Mouse (Mus musculus): Measurements from ENCODE around the gene Lurap1l. TPM values are rescaled to one million over a fixed set of nuclear protein-coding genes. Genes with fewer than 3 reads are reported as not detected.

The Lurap1l gene
- polyA plus RNA-seq, 1 experiment from 2014 or later = 8.8 TPM

- H3K36me3 ChIP-seq = no peaks in the 10 kb centered on the region
- no peak overlapping the region for H3K4me2 ChIP-seq
- H3K27ac ChIP-seq = no peak overlapping the region
- H3K9me3 ChIP-seq = no peaks in the 10 kb centered on the region
- no peak overlapping the region for H3K4me3 ChIP-seq
- no peaks in the 10 kb centered on the region for H3K27me3 ChIP-seq
- no peak for ATAC-seq (ENCODE audit: low FRiP score)
- no peak overlapping the region for H3K9ac ChIP-seq
- WGBS = 60% methylated on average over 1 of the region's 1 CpGs
- H3K4me1 ChIP-seq (replicated peaks) = no peaks in the 10 kb centered on the region
Measured at GRCm38 (mm10) chr4:80919217-80919867, 8.9 kb downstream of the Lurap1l start.

DNA sequence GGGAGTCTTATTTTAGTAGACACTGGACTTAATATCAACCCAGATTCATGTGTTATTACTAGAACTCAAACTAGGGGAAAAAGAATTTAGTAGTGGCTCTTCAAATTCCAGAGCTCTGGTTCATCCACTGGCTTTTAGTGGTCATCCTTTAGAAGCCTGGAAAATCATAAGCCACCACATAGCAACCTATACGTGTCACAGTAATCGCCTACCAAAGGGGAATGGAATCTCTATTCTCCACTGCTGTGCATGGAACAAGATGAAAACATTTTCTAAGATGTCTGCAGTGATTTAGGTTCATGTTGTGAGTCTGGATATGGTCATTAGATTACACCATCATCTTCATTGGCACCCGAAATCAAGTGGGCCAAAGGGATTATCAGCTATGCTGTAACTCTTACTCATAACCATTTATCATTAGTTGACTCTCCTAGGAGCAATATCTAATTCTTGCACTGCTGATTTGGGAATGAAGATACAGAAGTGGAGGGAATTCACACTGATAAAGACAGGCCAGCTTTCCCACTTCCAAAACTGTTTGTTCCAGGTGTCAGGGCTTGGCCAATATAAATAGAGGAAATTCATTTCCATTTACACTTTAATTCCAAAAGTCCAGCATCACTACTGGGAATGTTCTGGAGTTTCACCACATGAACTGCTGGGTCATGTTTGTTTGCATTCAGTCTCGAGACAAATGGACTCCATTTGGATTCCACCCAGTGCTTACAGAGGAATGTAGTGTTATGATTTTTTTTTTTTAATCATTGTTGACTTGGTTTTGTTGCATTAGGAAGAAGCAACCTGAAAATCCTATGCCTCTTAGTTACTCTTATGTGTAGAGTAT is 11.4 kb downstream of the Lurap1l start:
- WGBS = 86% methylated on average over 4 of the region's 4 CpGs
- ATAC-seq (ENCODE audit: low FRiP score) = no peak
- H3K27me3 ChIP-seq = no peaks in the 10 kb centered on the region

DNA sequence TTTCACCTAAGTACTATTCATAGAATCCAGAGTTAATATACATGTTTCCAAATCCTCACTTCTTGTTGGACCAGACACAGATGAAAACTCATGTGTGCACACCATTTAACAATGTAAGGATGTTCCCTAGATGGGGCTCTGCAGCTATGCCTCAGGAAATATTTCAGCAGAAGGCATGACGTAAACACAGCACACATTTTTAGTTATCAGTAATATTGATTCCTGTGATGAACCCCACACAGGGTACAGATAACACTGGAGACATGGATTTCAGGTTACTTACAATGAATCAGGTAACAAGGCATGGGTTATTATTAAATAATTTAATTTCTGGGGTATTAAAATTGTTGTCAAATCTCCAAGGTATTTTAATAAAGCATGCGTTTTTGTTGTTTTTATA is 12.2 kb downstream of the Lurap1l start:
- no peak for ATAC-seq (ENCODE audit: low FRiP score)
- no peaks in the 10 kb centered on the region for H3K9me3 ChIP-seq
- no peak overlapping the region for H3K27ac ChIP-seq
- 89% methylated on average over 2 of the region's 2 CpGs for WGBS
- peaks cover 3% of the 10 kb centered on the region; the same call in 1 of the 2 replicates for H3K4me1 ChIP-seq (replicated peaks)
- no peak overlapping the region for H3K4me2 ChIP-seq
- no peaks in the 10 kb centered on the region for H3K27me3 ChIP-seq
- H3K4me3 ChIP-seq = no peak overlapping the region
- no peak overlapping the region for H3K9ac ChIP-seq
- H3K36me3 ChIP-seq = no peaks in the 10 kb centered on the region

More for the DNA sequence above, 11.4 kb downstream of the Lurap1l start:
- Histone ChIP-seq H3K9ac (no peak overlapping the region), H3K4me3 (no peak overlapping the region), H3K4me2 (no peak overlapping the region), H3K27ac (no peak overlapping the region), H3K9me3 (no peaks in the 10 kb centered on the region), H3K4me1 (replicated peaks) (peaks cover 3% of the 10 kb centered on the region; the same call in 1 of the 2 replicates), H3K36me3 (no peaks in the 10 kb centered on the region)

- no peaks in the 10 kb centered on the region for H3K9me3 ChIP-seq
- no peak overlapping the region for H3K4me3 ChIP-seq
- H3K27ac ChIP-seq = no peak overlapping the region
- peaks cover 3% of the 10 kb centered on the region; the same call in 1 of the 2 replicates for H3K4me1 ChIP-seq (replicated peaks)
- ATAC-seq (ENCODE audit: low FRiP score) = no peak
- no peak overlapping the region for H3K9ac ChIP-seq
- H3K27me3 ChIP-seq = no peaks in the 10 kb centered on the region
- H3K4me2 ChIP-seq = no peak overlapping the region
- 76% methylated on average over 4 of the region's 4 CpGs for WGBS
- H3K36me3 ChIP-seq = no peaks in the 10 kb centered on the region
Measured at GRCm38 (mm10) chr4:80924815-80925214, 14.4 kb downstream of the Lurap1l start.

- Histone ChIP-seq H3K9ac (no peak overlapping the region), H3K27me3 (no peaks in the 10 kb centered on the region), H3K36me3 (no peaks in the 10 kb centered on the region), H3K9me3 (no peaks in the 10 kb centered on the region), H3K4me2 (no peak overlapping the region), H3K27ac (no peak overlapping the region), H3K4me1 (replicated peaks) (peaks cover 3% of the 10 kb centered on the region; the same call in 1 of the 2 replicates), H3K4me3 (no peak overlapping the region)
- 69% methylated on average over 6 of the region's 6 CpGs for WGBS
- ATAC-seq (ENCODE audit: low FRiP score) = no peak
Measured at GRCm38 (mm10) chr4:80925752-80926519, 15.5 kb downstream of the Lurap1l start.

GRCm38 (mm10) chr4:80934749-80935148 is 24.3 kb downstream of the Lurap1l start:
- Histone ChIP-seq H3K27ac (no peak overlapping the region), H3K4me3 (no peak overlapping the region)
- WGBS = 88% methylated on average over 3 of the region's 3 CpGs

GRCm38 (mm10) chr4:80939115-80939514 is 28.7 kb downstream of the Lurap1l start:
- H3K9me3 ChIP-seq = no peaks in the 10 kb centered on the region
- H3K27ac ChIP-seq = no peak overlapping the region
- no peak overlapping the region for H3K4me2 ChIP-seq
- WGBS = 89% methylated on average over 2 of the region's 2 CpGs
- no peaks in the 10 kb centered on the region for H3K36me3 ChIP-seq
- ATAC-seq (ENCODE audit: low FRiP score) = no peak
- H3K9ac ChIP-seq = no peak overlapping the region
- H3K4me1 ChIP-seq (replicated peaks) = 0 out of 2 replicates have a peak, but pooled peaks cover 4% of the 10 kb centered on the region
- no peaks in the 10 kb centered on the region for H3K27me3 ChIP-seq
- no peak overlapping the region for H3K4me3 ChIP-seq

More at GRCm38 (mm10) chr4:80934749-80935148, 24.3 kb downstream of the Lurap1l start:
- Histone ChIP-seq H3K4me2 (no peak overlapping the region), H3K9me3 (no peaks in the 10 kb centered on the region), H3K4me1 (replicated peaks) (no peaks in the 10 kb centered on the region), H3K27me3 (no peaks in the 10 kb centered on the region), H3K9ac (no peak overlapping the region), H3K36me3 (no peaks in the 10 kb centered on the region)
- no peak for ATAC-seq (ENCODE audit: low FRiP score)

GRCm38 (mm10) chr4:80940946-80941345 is 30.5 kb downstream of the Lurap1l start:
- no peak for ATAC-seq (ENCODE audit: low FRiP score)
- H3K4me2 ChIP-seq = no peak overlapping the region
- no peaks in the 10 kb centered on the region for H3K9me3 ChIP-seq
- H3K9ac ChIP-seq = no peak overlapping the region
- H3K4me3 ChIP-seq = no peak overlapping the region
- 0 out of 2 replicates have a peak, but pooled peaks cover 4% of the 10 kb centered on the region for H3K4me1 ChIP-seq (replicated peaks)
- H3K27ac ChIP-seq = no peak overlapping the region
- WGBS = 76% methylated on average over 4 of the region's 4 CpGs
- H3K27me3 ChIP-seq = no peaks in the 10 kb centered on the region
- no peaks in the 10 kb centered on the region for H3K36me3 ChIP-seq

GRCm38 (mm10) chr4:80941978-80942377 is 31.5 kb downstream of the Lurap1l start:
- Histone ChIP-seq H3K9me3 (no peaks in the 10 kb centered on the region), H3K4me1 (replicated peaks) (0 out of 2 replicates have a peak, but pooled peaks cover 4% of the 10 kb centered on the region), H3K4me2 (no peak overlapping the region), H3K4me3 (no peak overlapping the region), H3K9ac (no peak overlapping the region), H3K27me3 (no peaks in the 10 kb centered on the region), H3K36me3 (no peaks in the 10 kb centered on the region), H3K27ac (no peak overlapping the region)
- no peak for ATAC-seq (ENCODE audit: low FRiP score)
- WGBS = 88% methylated on average over 3 of the region's 3 CpGs

DNA sequence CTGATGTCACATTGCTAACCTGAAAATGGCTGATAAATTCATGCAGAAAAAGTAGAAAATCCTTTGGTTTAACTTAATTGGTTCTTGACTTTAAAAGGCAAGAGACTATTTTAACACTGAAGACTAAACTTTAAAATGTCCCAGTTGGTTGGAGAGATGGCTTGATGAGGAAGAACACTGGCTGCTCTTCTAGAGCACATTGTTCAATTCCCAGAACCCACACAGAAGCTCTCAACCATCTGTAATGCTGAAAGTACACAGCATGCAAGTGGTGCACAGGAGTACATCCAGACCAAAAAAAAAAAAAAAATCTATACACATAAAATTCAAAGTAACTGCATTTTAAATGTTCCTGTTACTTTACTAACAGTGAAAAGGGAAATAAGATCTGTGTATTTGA is 34.2 kb downstream of the Lurap1l start:
- no peak overlapping the region for H3K27ac ChIP-seq
- no peak overlapping the region for H3K4me3 ChIP-seq
- H3K4me1 ChIP-seq (replicated peaks) = 0 out of 2 replicates have a peak, but pooled peaks cover 4% of the 10 kb centered on the region
- no peak overlapping the region for H3K4me2 ChIP-seq
- ATAC-seq (ENCODE audit: low FRiP score) = no peak
- no peaks in the 10 kb centered on the region for H3K27me3 ChIP-seq
- no peak overlapping the region for H3K9ac ChIP-seq
- no peaks in the 10 kb centered on the region for H3K9me3 ChIP-seq
- no peaks in the 10 kb centered on the region for H3K36me3 ChIP-seq

DNA sequence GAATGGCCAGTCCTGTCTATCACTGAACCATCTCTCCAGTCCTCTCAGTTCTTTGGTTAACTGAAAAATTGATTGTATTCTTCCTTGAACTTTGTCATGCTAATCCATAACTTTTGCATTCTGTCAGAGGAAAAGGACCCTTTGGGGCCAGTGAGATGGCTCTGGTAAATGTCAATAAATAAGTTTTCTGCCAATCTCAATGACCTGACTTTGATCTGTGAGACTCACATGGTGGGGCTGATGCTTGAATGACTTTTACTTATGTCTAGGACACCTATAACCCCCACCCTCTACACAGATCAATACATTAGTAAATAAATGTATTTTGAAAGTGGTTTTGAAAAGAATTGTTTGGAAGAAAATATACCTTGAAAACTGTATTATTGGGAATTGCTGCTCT is 38.7 kb downstream of the Lurap1l start:
- ATAC-seq (ENCODE audit: low FRiP score) = no peak
- H3K27me3 ChIP-seq = no peaks in the 10 kb centered on the region
- no peak overlapping the region for H3K4me2 ChIP-seq
- H3K4me3 ChIP-seq = no peak overlapping the region
- H3K9me3 ChIP-seq = no peaks in the 10 kb centered on the region
- H3K4me1 ChIP-seq (replicated peaks) = no peaks in the 10 kb centered on the region
- no peak overlapping the region for H3K27ac ChIP-seq
- no peaks in the 10 kb centered on the region for H3K36me3 ChIP-seq
- no peak overlapping the region for H3K9ac ChIP-seq

- H3K27me3 ChIP-seq = no peaks in the 10 kb centered on the region
- no peaks in the 10 kb centered on the region for H3K36me3 ChIP-seq
- no peaks in the 10 kb centered on the region for H3K9me3 ChIP-seq
- WGBS = 76% methylated on average over 2 of the region's 2 CpGs
- no peaks in the 10 kb centered on the region for H3K4me1 ChIP-seq (replicated peaks)
- no peak overlapping the region for H3K4me2 ChIP-seq
- no peak overlapping the region for H3K27ac ChIP-seq
- ATAC-seq (ENCODE audit: low FRiP score) = no peak
- H3K9ac ChIP-seq = no peak overlapping the region
- no peak overlapping the region for H3K4me3 ChIP-seq
Measured at GRCm38 (mm10) chr4:80949720-80950119, 39.3 kb downstream of the Lurap1l start.
